Mouse (Mus musculus): ENCODE results near the gene Ralgps1. TPM values are rescaled to one million over a fixed set of nuclear protein-coding genes. Genes with fewer than 3 reads are reported as not detected.
A peak's percentile ranks its signal among the peaks of the same experiment; 100 is the strongest.

Ralgps1 gene
- total RNA-seq, 2 experiments from 2014 or later: 60.3 to 64.5 TPM

DNA sequence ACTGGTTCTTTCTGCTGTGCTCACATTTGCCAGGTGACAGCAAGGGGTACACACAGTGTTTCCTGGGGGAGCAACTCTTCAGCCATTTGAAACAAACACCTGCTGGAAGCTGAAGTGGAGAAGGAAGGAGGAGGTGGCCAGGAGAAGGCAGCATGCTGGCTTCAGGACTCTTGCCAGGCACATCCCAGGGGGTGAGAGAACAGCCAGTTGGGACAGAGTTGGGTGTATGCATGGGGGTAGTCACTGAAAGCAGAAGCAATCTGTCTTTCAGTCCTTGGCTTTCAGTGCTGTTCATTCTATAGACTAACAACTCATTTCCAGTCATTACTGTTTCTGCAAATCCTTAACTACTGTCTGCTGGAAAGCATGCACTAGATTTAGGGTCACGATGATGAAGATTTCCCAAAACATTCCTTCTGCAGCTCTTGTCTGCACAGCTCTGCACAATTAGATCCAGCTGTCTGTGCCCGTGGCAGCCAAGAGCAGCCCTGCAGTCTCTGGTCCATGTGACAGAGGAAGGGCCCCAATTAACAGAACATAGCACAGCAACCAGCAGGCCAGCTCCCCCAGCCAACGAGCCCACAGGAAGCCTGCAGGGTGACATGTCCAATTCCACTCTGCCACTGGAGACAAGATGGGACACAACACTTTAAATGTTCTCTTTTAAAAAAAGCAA lies 70.8 kb downstream of the Ralgps1 start:
- intact Hi-C loops (cut with DNase I): no loop called here
- no peak for DNase-seq (ENCODE audit: low spot score in 2 of 2)

DNA sequence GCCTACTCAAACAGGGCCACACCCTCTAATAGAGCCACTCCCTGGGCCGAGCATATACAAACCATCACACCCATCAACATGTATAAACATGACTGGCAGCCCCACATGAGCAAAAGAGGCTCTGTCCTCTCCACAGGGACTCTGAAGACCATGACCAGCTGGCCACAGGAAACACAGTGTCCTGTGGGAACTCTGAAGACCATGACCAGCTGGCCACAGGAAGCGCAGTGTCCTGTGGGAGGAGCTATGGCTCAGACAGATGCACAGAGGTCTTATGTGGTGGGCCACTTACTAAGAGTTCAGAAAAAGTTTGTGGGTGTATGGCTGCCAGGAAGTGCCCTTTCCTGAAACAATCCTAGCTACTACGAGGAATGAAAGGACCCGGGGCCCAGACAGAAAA lies 72.4 kb downstream of the Ralgps1 start:
- intact Hi-C loops (cut with DNase I): no loop called here
- DNase-seq (ENCODE audit: low spot score in 2 of 2): no peak

DNA sequence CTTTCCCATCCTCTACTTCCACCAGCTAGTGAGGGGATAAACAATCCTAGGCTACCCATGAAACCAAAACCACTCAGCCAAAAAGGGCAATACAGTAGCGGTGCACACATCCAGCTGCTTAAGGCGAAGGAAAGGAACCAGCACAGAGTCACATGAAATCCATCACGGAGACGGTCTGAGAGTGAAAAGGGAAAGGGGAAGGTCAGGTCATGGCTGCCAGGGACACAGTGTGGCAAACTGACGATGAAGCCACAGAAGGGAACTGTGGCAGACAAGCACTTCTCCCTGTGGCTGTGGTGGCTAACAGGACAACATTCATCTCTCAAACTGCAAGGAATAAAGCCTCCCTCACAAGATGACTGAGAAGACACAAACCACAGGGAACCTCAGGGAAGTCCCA lies 76.2 kb downstream of the Ralgps1 start:
- intact Hi-C loops (cut with DNase I): no loop called here
- no peak for DNase-seq (ENCODE audit: low spot score in 2 of 2)

DNA sequence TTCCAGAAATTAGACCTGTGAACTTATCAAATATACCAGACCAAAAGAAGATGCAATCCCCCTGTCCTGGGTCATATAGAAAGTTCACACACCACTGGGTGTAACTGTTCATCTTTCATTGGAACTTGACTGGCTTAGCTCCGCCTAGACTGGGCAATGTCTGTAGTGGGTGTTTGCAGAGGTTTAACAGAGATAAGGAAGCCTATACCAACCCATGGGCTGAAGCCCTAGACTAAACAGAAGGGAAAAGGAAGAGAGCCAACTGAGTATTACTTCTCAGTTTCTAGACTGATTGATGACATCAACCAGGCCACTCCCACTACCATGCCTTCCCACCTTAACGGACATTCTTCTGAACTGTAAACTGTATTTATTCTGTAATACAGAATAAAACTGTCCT lies 79.2 kb downstream of the Ralgps1 start:
- intact Hi-C loops (cut with DNase I): no loop called here

DNA sequence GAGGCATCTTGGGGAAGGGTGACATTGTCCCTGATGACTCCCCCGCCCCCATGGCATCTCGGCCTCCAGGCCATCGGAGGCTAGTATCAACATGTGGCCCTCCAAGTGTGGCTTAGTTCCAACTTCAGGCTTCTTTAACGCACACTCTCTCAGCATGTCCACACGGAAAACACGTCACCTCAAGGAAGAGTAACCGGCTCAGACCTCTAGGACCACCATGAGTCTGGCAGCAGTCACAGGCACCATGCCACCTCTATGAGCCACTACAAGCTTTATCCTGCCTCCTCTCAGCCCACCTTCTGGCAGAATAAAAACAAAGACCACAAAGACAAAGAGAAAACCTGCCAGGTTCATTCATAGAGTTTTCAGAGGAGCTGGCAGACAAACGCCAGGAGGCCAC lies 80.8 kb downstream of the Ralgps1 start:
- DNase-seq (ENCODE audit: low spot score in 2 of 2): no peak
- intact Hi-C loops (cut with DNase I): no loop called here

More for the DNA sequence above, 79.2 kb downstream of the Ralgps1 start:
- no peak for DNase-seq (ENCODE audit: low spot score in 2 of 2)

DNA sequence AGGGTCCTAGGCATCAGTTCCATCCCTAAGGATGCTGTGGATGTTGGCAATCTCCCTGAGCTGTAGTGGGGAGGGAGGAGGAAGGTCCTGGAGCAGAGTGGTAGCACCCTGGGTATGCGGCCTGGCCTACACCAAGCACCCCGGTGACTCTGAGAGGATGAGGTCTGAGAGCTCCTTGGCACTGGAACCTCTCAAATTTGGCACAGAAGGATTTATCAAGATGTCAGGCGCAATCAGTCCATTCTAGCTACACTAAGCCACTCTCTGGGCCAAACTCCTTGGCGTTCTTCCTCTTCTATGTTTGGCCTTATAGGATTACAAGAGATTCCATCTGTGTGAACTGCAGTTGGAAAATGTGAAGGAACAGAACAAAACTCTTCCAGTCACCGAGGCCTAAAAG lies 82.4 kb downstream of the Ralgps1 start:
- intact Hi-C loops (cut with DNase I): no loop called here
- DNase-seq (ENCODE audit: low spot score in 2 of 2): no peak

DNA sequence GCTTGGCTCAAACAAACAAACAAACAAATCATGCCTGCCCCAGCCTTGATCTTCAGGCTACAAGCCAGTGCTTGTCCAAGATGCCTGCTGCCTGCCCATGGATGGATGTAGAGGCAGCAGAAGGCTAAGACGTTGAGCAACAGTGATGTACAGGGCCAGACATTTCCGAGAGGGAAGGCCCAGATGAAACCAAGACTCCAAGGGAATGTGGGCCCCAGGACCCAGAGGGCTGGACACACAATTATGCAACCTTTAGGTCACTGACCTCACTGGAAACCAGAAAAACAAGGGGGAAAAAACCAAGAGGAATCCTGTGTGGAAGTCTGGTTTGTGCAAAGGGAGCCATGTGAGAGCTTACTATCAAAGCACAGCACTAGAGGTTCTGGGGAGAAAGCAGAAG lies 87.6 kb downstream of the Ralgps1 start:
- intact Hi-C loops (cut with DNase I): no loop called here

DNA sequence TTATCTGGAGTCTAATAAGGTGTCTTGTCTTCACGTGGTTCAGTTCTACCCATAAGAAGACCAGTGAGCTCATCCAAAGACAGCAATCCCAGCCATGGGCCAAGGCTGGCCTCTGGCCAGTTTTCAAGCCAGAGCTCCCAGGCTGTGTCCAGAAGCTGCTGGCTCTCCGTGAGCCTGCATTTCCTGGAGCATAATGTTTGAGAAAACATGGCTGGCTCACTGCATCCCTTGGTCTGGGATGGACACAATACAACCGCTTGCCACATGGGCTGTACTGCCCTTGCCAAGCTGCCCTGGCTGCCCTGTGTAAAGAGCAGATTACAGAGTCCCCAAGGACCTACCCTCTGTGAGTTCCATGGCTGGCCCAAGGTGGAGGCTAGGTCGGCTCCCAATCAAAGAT lies 88.4 kb downstream of the Ralgps1 start:
- DNase-seq (ENCODE audit: low spot score in 2 of 2): no peak
- intact Hi-C loops (cut with DNase I): no loop called here

More for the DNA sequence above, 87.6 kb downstream of the Ralgps1 start:
- DNase-seq (ENCODE audit: low spot score in 2 of 2): no peak

DNA sequence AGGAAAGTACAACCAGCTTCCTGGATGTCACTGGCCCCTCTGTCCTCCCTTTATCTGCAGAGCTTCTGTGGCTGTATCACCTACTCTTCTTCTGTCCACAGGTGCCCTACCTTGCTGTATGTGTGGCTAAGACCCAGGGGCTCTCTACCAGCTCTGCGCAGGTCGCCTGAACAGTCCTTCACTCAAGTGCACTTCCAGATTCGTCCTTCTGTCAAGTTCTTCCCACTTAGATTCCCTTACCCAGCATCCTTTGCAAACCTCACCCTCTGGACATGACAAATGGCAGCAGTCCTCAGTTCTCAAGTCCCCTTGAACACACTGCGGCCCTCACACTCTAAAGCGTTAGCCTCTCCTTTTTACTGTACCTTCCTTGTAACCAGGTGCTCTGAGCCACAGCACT lies 89.5 kb downstream of the Ralgps1 start:
- DNase-seq (ENCODE audit: low spot score in 2 of 2): no peak
- intact Hi-C loops (cut with DNase I): no loop called here

DNA sequence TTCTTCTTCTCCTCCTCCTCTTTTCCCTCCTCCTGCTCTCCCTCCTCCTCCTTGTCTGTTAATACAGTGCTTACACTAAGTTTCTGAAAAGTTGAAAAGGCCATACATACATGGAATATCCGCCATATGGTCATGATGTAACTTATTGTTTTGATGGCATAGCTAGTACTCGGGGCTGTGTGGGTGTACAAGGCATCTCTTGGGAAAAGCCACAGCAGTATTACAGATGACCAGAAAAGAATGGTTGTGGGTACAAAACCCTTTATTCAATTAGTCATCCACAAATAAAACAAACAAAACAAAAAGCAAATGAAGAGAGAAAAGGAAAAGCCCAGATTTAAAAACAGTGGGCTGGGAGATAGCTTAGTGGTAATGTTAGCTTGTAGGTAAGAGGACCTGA lies 90.8 kb downstream of the Ralgps1 start:
- intact Hi-C loops (cut with DNase I): no loop called here
- DNase-seq (ENCODE audit: low spot score in 2 of 2): no peak

DNA sequence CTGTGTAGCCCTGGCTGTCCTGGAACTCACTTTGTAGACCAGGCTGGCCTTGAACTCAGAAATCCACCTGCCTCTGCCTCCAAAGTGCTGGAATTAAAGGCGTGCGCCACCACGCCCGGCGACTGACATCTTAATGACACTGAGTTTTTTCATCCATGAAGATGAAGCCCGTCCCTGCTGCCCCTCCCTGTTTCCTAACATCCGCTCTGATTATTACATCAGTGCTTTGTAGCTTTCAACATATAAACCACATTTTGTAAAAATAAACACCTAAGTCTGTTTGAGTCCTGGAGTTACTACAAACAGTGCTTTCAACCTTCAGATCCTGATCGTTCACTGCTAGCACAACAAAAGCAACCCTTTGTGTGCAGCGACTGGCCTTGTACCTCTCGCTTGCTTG lies 91.5 kb downstream of the Ralgps1 start:
- no peak for DNase-seq (ENCODE audit: low spot score in 2 of 2)
- intact Hi-C loops (cut with DNase I): no loop called here

DNA sequence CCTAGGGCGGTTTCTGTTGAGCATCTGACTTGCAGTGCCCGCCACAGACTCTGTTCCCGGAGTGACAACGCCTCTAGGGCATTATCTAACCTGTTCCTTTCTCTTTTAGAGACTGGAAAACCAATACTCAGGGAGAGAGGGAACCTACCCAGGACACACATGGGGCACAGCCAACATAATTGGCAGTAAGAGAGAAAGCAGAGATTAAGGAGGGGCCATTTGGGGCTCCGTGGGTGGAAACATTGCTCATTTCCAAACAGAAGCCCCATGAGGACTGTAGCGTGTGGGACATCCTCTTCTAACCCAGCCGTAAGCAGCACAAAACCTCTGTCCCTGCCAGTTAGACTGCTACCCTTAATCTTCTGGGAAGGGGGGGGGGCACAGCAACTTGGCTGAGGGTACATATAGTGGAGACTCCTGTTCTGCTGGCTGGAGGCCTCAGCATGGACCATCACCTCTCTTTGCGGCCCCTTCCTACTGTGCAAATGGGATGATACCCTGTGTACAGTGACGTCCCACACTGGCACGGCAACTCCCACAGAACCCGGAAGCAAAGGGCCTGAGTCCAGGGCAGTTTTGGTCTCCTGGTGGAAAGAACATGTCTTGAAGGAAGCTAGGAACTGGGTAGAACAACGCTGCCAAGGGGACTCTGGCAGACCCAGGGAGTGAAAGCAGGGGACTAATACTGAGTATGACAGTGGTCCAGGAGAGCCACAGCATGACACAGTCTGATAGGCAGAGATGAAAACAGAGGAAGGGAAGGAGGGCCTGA lies 96.4 kb downstream of the Ralgps1 start:
- intact Hi-C loops (cut with DNase I): no loop called here
- no peak for DNase-seq (ENCODE audit: low spot score in 2 of 2)

DNA sequence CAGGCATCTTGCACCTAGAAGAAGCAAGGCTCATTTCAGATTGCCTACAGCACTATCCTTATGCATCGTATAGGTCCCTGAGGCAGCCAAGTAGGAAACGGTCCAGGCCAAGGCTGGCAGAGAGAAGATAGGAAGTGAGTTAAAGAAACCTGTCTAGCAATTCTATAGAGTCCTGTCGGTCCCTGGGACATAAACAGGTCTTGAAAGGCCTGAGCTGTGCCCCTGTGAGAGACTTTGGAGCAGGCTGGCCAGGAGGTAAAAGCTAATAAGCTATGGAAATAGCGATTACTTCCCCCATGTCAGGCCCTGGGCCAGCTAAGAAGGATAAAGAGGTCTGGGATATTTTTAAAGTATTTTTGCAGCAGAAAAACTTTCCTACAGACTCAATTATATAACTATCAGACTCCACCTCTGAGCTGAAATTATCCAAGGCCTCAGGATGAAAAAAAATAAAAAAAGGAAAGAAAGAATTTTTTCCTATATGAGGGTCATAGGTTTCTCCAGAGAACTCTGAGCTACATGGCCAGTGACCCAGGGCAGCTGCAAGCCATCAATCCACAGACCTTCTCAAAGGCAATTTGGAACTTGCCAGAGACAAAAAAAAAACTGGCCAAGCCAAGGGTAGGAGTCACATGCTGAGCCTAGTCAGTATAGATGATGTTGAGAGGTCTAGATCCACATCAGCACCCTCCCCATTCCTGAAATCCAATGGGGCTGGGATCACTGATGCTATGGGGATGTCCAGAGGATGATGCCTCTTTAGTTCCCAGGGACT lies 98.4 kb downstream of the Ralgps1 start:
- no peak for DNase-seq (ENCODE audit: low spot score in 2 of 2)
- intact Hi-C loops (cut with DNase I): no loop called here

DNA sequence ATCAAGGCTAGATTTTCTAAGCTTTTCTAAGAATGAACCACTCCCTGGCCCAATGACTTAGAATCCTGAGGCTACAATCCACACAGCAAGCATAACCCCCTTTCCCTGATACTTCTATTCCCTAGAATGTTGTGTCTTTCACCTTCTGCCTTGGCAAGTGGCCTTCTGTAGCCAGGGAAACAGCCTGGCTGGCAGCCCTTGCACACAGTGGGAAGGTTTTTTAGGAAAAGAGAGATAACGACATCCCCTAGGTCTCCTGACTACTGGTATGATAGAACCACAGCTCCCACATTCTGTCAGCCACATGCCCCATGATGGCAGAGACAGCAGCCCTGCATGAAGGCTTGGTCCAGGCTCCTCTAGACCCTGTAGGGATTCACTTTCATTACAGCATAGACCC lies 99.8 kb downstream of the Ralgps1 start:
- intact Hi-C loops (cut with DNase I): no loop called here
- DNase-seq (ENCODE audit: low spot score in 2 of 2): no peak

DNA sequence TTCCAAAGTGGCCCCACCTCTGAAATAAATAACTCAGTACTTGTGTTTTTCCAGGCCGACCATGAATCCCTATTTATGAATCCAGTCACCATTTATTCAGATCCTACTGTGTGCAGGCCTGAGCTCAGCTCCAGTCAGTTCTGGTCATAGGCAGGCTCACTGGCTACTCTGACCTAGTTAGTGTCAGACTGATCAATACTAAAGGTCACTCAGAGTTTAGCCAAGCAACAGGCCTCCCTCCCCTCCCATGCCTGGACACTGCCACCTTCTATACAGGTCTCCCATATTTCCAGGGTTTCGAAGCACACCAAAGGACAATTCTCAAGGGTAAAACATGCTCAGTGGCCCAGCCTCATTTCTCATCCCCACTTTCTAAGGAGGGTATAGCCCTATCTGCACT lies 100.7 kb downstream of the Ralgps1 start:
- intact Hi-C loops (cut with DNase I): no loop called here

DNA sequence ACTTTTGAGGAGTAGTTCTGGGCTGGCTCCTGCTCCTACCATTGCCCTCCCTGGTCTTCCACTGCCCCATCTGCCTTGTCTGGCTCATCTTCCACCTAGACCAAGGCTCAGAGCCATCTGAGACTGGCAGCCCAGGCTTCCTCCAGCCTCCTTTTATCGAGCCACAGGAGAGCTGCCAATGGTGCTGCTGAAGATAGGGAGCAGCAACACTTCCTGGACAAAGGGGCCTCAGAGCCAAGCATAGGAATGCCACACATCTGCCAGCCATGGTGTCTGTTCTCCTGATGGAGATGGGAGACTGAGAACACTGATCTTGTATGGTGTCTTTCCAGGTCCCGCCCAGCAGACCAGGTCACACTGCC lies 102.2 kb downstream of the Ralgps1 start:
- intact Hi-C loops (cut with DNase I): no loop called here
- DNase-seq (ENCODE audit: low spot score in 2 of 2): no peak

More for the DNA sequence above, 100.7 kb downstream of the Ralgps1 start:
- DNase-seq (ENCODE audit: low spot score in 2 of 2): no peak

DNA sequence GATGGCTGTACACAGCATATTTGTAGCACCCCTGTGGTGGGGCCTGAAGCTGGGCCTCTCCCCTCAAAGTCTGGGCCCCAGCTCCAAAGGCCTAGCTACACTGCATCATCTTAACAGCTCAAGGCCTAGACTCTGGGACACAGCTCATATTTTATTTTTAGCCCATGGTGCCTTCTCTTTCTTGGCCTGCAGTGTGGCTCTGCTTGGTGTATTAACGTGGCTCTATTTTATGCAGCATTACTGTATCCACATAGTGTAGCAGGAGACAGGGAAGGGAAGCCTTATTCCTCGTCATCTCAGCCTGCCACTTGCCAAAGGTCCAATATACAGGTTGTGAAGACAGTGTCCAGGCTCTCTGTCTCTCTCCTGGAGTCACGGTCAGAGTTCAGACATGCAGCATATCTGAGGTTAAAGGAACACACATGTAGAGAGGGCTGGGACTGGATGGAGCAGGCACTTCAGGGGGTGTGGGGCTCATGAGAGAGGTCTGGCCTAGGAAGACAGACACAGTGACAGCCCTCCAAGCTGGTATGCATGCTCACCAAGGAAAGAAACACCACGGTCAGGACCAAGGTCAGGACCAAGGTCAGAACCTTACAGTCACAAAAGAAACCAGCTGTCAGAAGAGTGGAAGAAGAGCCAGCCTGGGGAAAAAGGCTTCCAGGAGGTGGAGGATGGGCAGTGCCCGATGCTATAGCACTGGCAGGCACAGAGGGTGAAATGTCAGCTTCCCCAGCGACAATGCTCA lies 102.7 kb downstream of the Ralgps1 start:
- no peak for DNase-seq (ENCODE audit: low spot score in 2 of 2)
- intact Hi-C loops (cut with DNase I): no loop called here

DNA sequence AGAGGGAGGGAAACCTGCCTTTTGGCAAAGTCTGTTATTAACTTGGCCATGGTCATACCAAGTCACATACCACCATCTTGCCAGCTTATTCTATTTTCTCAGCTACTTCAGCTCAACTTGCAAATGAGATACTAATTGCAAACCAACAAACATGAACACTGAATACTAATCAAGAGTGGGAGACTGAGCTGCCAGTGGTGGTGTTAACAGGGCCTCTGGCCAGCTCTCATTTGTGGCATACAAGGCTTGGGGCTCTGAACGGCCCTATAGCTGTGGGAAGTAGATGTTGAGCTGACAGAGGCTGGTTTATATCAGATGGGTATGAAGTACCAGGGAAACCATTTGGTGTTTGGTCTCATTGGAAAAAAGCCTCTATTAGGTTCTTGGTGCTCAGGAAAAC lies 104.2 kb downstream of the Ralgps1 start:
- intact Hi-C loops (cut with DNase I): no loop called here
- no peak for DNase-seq (ENCODE audit: low spot score in 2 of 2)

DNA sequence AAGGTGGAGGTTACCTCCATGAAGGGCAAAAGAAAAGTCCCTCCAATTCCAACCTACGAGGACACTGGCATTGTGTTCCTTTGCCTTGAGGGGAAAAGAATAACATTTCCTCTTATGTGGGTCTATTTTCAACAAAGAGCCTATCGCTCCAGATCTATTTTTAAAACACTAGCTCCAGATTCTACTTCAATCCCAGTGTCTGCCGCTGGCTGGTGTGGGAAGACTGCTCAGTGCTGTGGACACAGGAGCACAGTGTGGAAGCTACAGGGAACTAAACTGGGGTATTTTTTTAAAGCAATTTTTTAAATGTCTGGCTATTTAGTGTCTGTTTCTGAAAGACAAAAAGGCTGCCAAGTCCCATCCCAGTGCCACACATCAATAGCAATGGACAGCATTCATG lies 105.5 kb downstream of the Ralgps1 start:
- DNase-seq (ENCODE audit: low spot score in 2 of 2): peak; percentile 49 to 64
- intact Hi-C loops (cut with DNase I): no loop called here

DNA sequence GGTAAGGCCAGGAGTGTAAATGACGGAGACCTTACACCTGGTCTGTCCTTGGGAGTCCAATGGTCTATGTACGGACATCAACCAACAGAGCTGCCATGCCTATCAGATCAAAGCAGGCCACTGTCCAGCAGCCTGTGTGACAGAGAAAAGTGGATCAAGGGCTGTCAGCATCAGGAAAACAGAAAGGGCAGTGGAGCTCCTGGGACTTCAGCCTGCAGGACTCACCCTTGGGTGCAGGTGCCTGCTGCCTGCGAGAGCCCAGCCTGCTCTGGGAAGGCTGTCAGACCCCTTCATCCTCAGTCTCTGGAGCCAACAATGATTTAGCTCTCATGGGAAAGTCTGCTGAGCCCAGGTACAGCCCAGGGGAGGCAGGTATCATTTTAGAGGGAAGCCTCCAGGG lies 109.8 kb downstream of the Ralgps1 start:
- intact Hi-C loops (cut with DNase I): no loop called here
- DNase-seq (ENCODE audit: low spot score in 2 of 2): no peak
